Mouse (Mus musculus) myocyte (in vitro differentiated cells): Measurements from ENCODE around the gene Ces2a. TPM values are rescaled to one million over a fixed set of nuclear protein-coding genes. Genes with fewer than 3 reads are reported as not detected.

ENCODE experiments used
- H3K27me3 ChIP-seq: one replicate; pipeline ENCODE4 v1.6.1; 2011; ENCODE audit not compliant: control insufficient read depth, insufficient read depth, insufficient read length
- H3K36me3 ChIP-seq: one replicate; pipeline ENCODE4 v1.6.1; 2011; ENCODE audit not compliant: control insufficient read depth, insufficient read depth
- H3K4me2 ChIP-seq: one replicate; pipeline ENCODE4 v1.6.1; 2011; ENCODE audit warnings: low read depth, control low read depth
- H3K4me3 ChIP-seq: one replicate; pipeline ENCODE4 v1.5.1; 2011; ENCODE audit warnings: mild to moderate bottlenecking, control low read depth, moderate library complexity
- H3K79me2 ChIP-seq: one replicate; pipeline ENCODE4 v1.6.1; 2011; ENCODE audit not compliant: control insufficient read depth, insufficient read depth
- H3ac ChIP-seq: one replicate; pipeline ENCODE4 v1.6.1; 2011; ENCODE audit not compliant: control insufficient read depth, insufficient read length
- CEBPB ChIP-seq: IDR thresholded peaks from 2 replicates; pipeline ENCODE4 v1.6.1; 2011; ENCODE audit warnings: mild to moderate bottlenecking, moderate library complexity; ENCODE audit not compliant: poor library complexity, insufficient read depth, severe bottlenecking
- E2F4 ChIP-seq: IDR thresholded peaks from one replicate; pipeline ENCODE4 v1.6.1; 2011; ENCODE audit warnings: mild to moderate bottlenecking, control low read depth, moderate library complexity; ENCODE audit not compliant: insufficient read depth
- MAX ChIP-seq: IDR thresholded peaks from one replicate; pipeline ENCODE4 v1.6.1; 2011; ENCODE audit warnings: low read depth, mild to moderate bottlenecking, control low read depth
- MYOD1 ChIP-seq, 3 experiments: IDR thresholded peaks; one replicate each; pipeline ENCODE4 v1.6.1; 2011; ENCODE audit warnings: control low read depth in 2 of 3, low read depth in 2 of 3, mild to moderate bottlenecking in 2 of 3, moderate library complexity in 1 of 3; ENCODE audit not compliant: insufficient read length in 2 of 3, control insufficient read depth in 1 of 3
- MYOG ChIP-seq, 3 experiments: IDR thresholded peaks; one replicate each; pipeline ENCODE4 v1.6.1; 2011; ENCODE audit warnings: control low read depth in 2 of 3, low read depth in 2 of 3, mild to moderate bottlenecking in 2 of 3; ENCODE audit not compliant: insufficient read length in 2 of 3, control insufficient read depth in 1 of 3, insufficient read depth in 1 of 3
- POLR2A ChIP-seq: IDR thresholded peaks from one replicate; pipeline ENCODE4 v1.6.1; 2011; ENCODE audit warnings: low read depth, mild to moderate bottlenecking, control low read depth, moderate library complexity; ENCODE audit not compliant: insufficient read length
- POLR2AphosphoS2 ChIP-seq: IDR thresholded peaks from one replicate; pipeline ENCODE4 v1.6.1; 2011; ENCODE audit warnings: low read depth, control low read depth; ENCODE audit not compliant: insufficient read length
- REST ChIP-seq: IDR thresholded peaks from one replicate; pipeline ENCODE4 v1.6.1; 2011; ENCODE audit warnings: mild to moderate bottlenecking, control low read depth, moderate library complexity; ENCODE audit not compliant: insufficient read depth, insufficient read length
- SRF ChIP-seq: IDR thresholded peaks from one replicate; pipeline ENCODE4 v1.6.1; 2011; ENCODE audit warnings: low read depth; ENCODE audit not compliant: control insufficient read depth, insufficient read length
- TCF12 ChIP-seq: IDR thresholded peaks from one replicate; pipeline ENCODE4 v1.6.1; 2011; ENCODE audit warnings: mild to moderate bottlenecking, control low read depth; ENCODE audit not compliant: poor library complexity, insufficient read depth, severe bottlenecking
- TCF3 ChIP-seq: IDR thresholded peaks from one replicate; pipeline ENCODE4 v1.6.1; 2011; ENCODE audit warnings: low read depth, control low read depth; ENCODE audit not compliant: insufficient read length
- USF1 ChIP-seq: IDR thresholded peaks from one replicate; pipeline ENCODE4 v1.6.1; 2011; ENCODE audit warnings: low read depth, mild to moderate bottlenecking, control low read depth, moderate library complexity
- polyA plus RNA-seq: library from polyadenylated mRNA; unstranded; fragments of >200 nt; fragmentation: generic; extraction: Trizol; gene quantifications from one replicate; pipeline ENCODE4 v1.2.1, GENCODE M21; 2012; ENCODE audit warnings: missing spikeins

The Ces2a gene
- polyA plus RNA-seq, 1 experiment, result not detected

DNA sequence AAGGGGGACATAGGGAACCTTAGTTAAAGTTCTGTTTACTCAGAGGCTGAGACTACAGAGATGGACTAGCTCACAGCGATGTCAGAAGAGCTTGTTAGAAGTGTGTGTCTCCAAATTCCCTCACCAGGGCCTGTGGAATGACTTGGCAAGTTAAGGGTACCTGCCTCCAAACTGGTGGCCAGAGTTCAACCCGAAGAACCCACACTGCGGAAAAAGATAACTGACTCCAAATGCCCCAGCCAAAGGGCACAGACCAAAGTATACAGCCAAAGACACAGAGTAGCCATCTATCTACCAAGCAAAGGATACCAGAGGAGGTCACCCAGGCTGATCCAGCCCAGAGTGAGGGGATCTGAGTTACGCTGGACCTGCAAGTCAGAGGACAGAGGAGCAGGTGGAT is 2.4 kb upstream of the Ces2a start:
- no peak overlapping the region for H3K4me3 ChIP-seq
- H3ac ChIP-seq, result no peak overlapping the region
- no peak for TF ChIP-seq SRF
- no peak for TF ChIP-seq TCF12
- TF ChIP-seq POLR2AphosphoS2, result no peak
- TF ChIP-seq CEBPB, result no peak
- TF ChIP-seq REST, result no peak
- TF ChIP-seq TCF3, result no peak
- no peak for TF ChIP-seq POLR2A
- TF ChIP-seq MYOG (IDR thresholded peaks at IDR 0.05; ENCODE audit: control insufficient read depth in 1 of 3, insufficient read depth in 1 of 3, insufficient read length in 2 of 3, low read depth in 2 of 3), result no peak
- no peak for TF ChIP-seq MAX
- TF ChIP-seq MYOD1 (IDR thresholded peaks at IDR 0.05; ENCODE audit: control insufficient read depth in 1 of 3, insufficient read length in 2 of 3, low read depth in 2 of 3), result no peak
- no peak for TF ChIP-seq E2F4
- no peak for TF ChIP-seq USF1
- H3K4me2 ChIP-seq, result no peak overlapping the region
- H3K36me3 ChIP-seq, result no peaks in the 10 kb centered on the region
- H3K27me3 ChIP-seq, result no peaks in the 10 kb centered on the region
- H3K79me2 ChIP-seq, result no peaks in the 10 kb centered on the region

GRCm38 (mm10) chr8:104731969-104732368 is 1.8 kb upstream of the Ces2a start:
- TF ChIP-seq SRF (no peak), MYOD1 (IDR thresholded peaks at IDR 0.05; ENCODE audit: control insufficient read depth in 1 of 3, insufficient read length in 2 of 3, low read depth in 2 of 3) (no peak), TCF12 (no peak), POLR2AphosphoS2 (no peak), MYOG (IDR thresholded peaks at IDR 0.05; ENCODE audit: control insufficient read depth in 1 of 3, insufficient read depth in 1 of 3, insufficient read length in 2 of 3, low read depth in 2 of 3) (no peak), REST (no peak), POLR2A (no peak), E2F4 (no peak), MAX (no peak), CEBPB (no peak), USF1 (no peak), TCF3 (no peak)
- H3K79me2 ChIP-seq, result no peaks in the 10 kb centered on the region
- H3ac ChIP-seq, result no peak overlapping the region
- H3K36me3 ChIP-seq, result no peaks in the 10 kb centered on the region
- H3K27me3 ChIP-seq, result no peaks in the 10 kb centered on the region
- no peak overlapping the region for H3K4me2 ChIP-seq
- H3K4me3 ChIP-seq, result no peak overlapping the region

DNA sequence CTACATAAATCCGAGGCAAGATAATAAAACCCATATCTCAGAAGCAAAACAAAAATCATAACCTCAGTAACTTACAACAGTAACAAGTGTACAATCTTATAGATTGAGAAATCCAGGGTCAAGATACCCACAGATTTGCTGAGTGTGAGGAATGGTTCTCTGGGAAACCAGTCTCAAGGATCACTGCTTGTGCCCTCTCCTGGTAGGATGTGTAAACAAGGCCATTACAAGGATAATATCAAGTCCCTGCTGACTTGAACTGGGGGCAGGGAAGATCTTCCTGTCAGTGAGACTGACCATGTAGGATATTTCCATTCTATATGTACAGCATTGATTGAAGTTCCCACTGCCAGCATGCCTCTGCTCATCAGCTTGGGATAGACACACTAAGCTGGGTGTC is 8.2 kb downstream of the Ces2a start:
- Histone ChIP-seq H3ac (no peak overlapping the region), H3K4me2 (no peak overlapping the region), H3K36me3 (no peaks in the 10 kb centered on the region), H3K4me3 (no peak overlapping the region), H3K79me2 (no peaks in the 10 kb centered on the region), H3K27me3 (no peaks in the 10 kb centered on the region)
- TF ChIP-seq TCF12 (no peak), E2F4 (no peak), CEBPB (no peak), MYOD1 (IDR thresholded peaks at IDR 0.05; ENCODE audit: control insufficient read depth in 1 of 3, insufficient read length in 2 of 3, low read depth in 2 of 3) (no peak), MAX (no peak), TCF3 (no peak)

GRCm38 (mm10) chr8:104743410-104743809 is 9.6 kb downstream of the Ces2a start:
- H3K36me3 ChIP-seq, result no peaks in the 10 kb centered on the region
- TF ChIP-seq SRF (no peak), CEBPB (no peak), MYOD1 (IDR thresholded peaks at IDR 0.05; ENCODE audit: control insufficient read depth in 1 of 3, insufficient read length in 2 of 3, low read depth in 2 of 3) (no peak), REST (no peak), POLR2A (no peak), E2F4 (no peak), TCF3 (no peak), POLR2AphosphoS2 (no peak), MYOG (IDR thresholded peaks at IDR 0.05; ENCODE audit: control insufficient read depth in 1 of 3, insufficient read depth in 1 of 3, insufficient read length in 2 of 3, low read depth in 2 of 3) (no peak), MAX (no peak), TCF12 (no peak), USF1 (no peak)
- H3K4me2 ChIP-seq, result no peak overlapping the region
- no peak overlapping the region for H3K4me3 ChIP-seq
- no peaks in the 10 kb centered on the region for H3K27me3 ChIP-seq
- no peaks in the 10 kb centered on the region for H3K79me2 ChIP-seq
- no peak overlapping the region for H3ac ChIP-seq

- Histone ChIP-seq H3K27me3 (no peaks in the 10 kb centered on the region), H3K36me3 (no peaks in the 10 kb centered on the region), H3ac (no peak overlapping the region), H3K4me2 (no peak overlapping the region), H3K79me2 (no peaks in the 10 kb centered on the region), H3K4me3 (no peak overlapping the region)
- TF ChIP-seq TCF12 (no peak), POLR2A (no peak), MYOD1 (IDR thresholded peaks at IDR 0.05; ENCODE audit: control insufficient read depth in 1 of 3, insufficient read length in 2 of 3, low read depth in 2 of 3) (no peak), REST (no peak), MAX (no peak), CEBPB (no peak), POLR2AphosphoS2 (no peak), E2F4 (no peak), MYOG (IDR thresholded peaks at IDR 0.05; ENCODE audit: control insufficient read depth in 1 of 3, insufficient read depth in 1 of 3, insufficient read length in 2 of 3, low read depth in 2 of 3) (no peak), TCF3 (no peak), USF1 (no peak), SRF (no peak)
Observed at GRCm38 (mm10) chr8:104752818-104753217, 19.0 kb downstream of the Ces2a start.
